Mouse (Mus musculus): ENCODE measurements around the gene Sema4a.

Sema4a gene

GRCm38 (mm10) chr3:88454762-88455587, 6.0 kb downstream of the Sema4a start:
- Histone ChIP-seq H3K27me3 (ENCODE audit: control insufficient read depth, insufficient read depth, low read length, poor library complexity, severe bottlenecking) (no peaks in the 10 kb centered on the region), H3K36me3 (ENCODE audit: control insufficient read depth, insufficient read depth, low read length, poor library complexity, severe bottlenecking) (no peaks in the 10 kb centered on the region)
- no peak for DNase-seq (ENCODE audit: low read depth, low spot score)

- peak; percentile 72 for DNase-seq (ENCODE audit: low read depth, low spot score)
- Histone ChIP-seq H3K36me3 (ENCODE audit: control insufficient read depth, insufficient read depth, low read length, poor library complexity, severe bottlenecking) (no peaks in the 10 kb centered on the region), H3K27me3 (ENCODE audit: control insufficient read depth, insufficient read depth, low read length, poor library complexity, severe bottlenecking) (no peaks in the 10 kb centered on the region)
Observed at GRCm38 (mm10) chr3:88453986-88454385, 7.0 kb downstream of the Sema4a start.

GRCm38 (mm10) chr3:88453369-88453768, 7.6 kb downstream of the Sema4a start:
- no peaks in the 10 kb centered on the region for H3K36me3 ChIP-seq (ENCODE audit: control insufficient read depth, insufficient read depth, low read length, poor library complexity, severe bottlenecking)
- no peaks in the 10 kb centered on the region for H3K27me3 ChIP-seq (ENCODE audit: control insufficient read depth, insufficient read depth, low read length, poor library complexity, severe bottlenecking)
- DNase-seq (ENCODE audit: low read depth, low spot score), result no peak

- DNase-seq (ENCODE audit: low read depth, low spot score), result no peak
- Histone ChIP-seq H3K36me3 (ENCODE audit: control insufficient read depth, insufficient read depth, low read length, poor library complexity, severe bottlenecking) (no peaks in the 10 kb centered on the region), H3K27me3 (ENCODE audit: control insufficient read depth, insufficient read depth, low read length, poor library complexity, severe bottlenecking) (no peaks in the 10 kb centered on the region)
Observed at GRCm38 (mm10) chr3:88452716-88453115, 8.3 kb downstream of the Sema4a start.

- Histone ChIP-seq H3K27me3 (ENCODE audit: control insufficient read depth, insufficient read depth, low read length, poor library complexity, severe bottlenecking) (no peaks in the 10 kb centered on the region), H3K36me3 (ENCODE audit: control insufficient read depth, insufficient read depth, low read length, poor library complexity, severe bottlenecking) (no peaks in the 10 kb centered on the region)
- no peak for DNase-seq (ENCODE audit: low read depth, low spot score)
Observed at GRCm38 (mm10) chr3:88452246-88452645, 8.7 kb downstream of the Sema4a start.

- H3K27me3 ChIP-seq (ENCODE audit: control insufficient read depth, insufficient read depth, low read length, poor library complexity, severe bottlenecking), result no peaks in the 10 kb centered on the region
- DNase-seq (ENCODE audit: low read depth, low spot score), result no peak
- H3K36me3 ChIP-seq (ENCODE audit: control insufficient read depth, insufficient read depth, low read length, poor library complexity, severe bottlenecking), result no peaks in the 10 kb centered on the region
Observed at GRCm38 (mm10) chr3:88450379-88451131, 10.4 kb downstream of the Sema4a start.

GRCm38 (mm10) chr3:88449395-88450023, 11.5 kb downstream of the Sema4a start:
- no peak for DNase-seq (ENCODE audit: low read depth, low spot score)
- no peaks in the 10 kb centered on the region for H3K27me3 ChIP-seq (ENCODE audit: control insufficient read depth, insufficient read depth, low read length, poor library complexity, severe bottlenecking)
- H3K36me3 ChIP-seq (ENCODE audit: control insufficient read depth, insufficient read depth, low read length, poor library complexity, severe bottlenecking), result no peaks in the 10 kb centered on the region

GRCm38 (mm10) chr3:88448443-88448842, 12.5 kb downstream of the Sema4a start:
- no peak for DNase-seq (ENCODE audit: low read depth, low spot score)
- H3K36me3 ChIP-seq (ENCODE audit: control insufficient read depth, insufficient read depth, low read length, poor library complexity, severe bottlenecking), result no peaks in the 10 kb centered on the region

GRCm38 (mm10) chr3:88447676-88448183, 13.3 kb downstream of the Sema4a start:
- Histone ChIP-seq H3K36me3 (ENCODE audit: control insufficient read depth, insufficient read depth, low read length, poor library complexity, severe bottlenecking) (no peaks in the 10 kb centered on the region), H3K27me3 (ENCODE audit: control insufficient read depth, insufficient read depth, low read length, poor library complexity, severe bottlenecking) (no peaks in the 10 kb centered on the region)
- DNase-seq (ENCODE audit: low read depth, low spot score), result no peak

More at GRCm38 (mm10) chr3:88448443-88448842, 12.5 kb downstream of the Sema4a start:
- H3K27me3 ChIP-seq (ENCODE audit: control insufficient read depth, insufficient read depth, low read length, poor library complexity, severe bottlenecking), result no peaks in the 10 kb centered on the region

- H3K36me3 ChIP-seq (ENCODE audit: control insufficient read depth, insufficient read depth, low read length, poor library complexity, severe bottlenecking), result no peaks in the 10 kb centered on the region
- no peak for DNase-seq (ENCODE audit: low read depth, low spot score)
- no peaks in the 10 kb centered on the region for H3K27me3 ChIP-seq (ENCODE audit: control insufficient read depth, insufficient read depth, low read length, poor library complexity, severe bottlenecking)
Observed at GRCm38 (mm10) chr3:88446471-88447123, 14.4 kb downstream of the Sema4a start.

GRCm38 (mm10) chr3:88442888-88443287, 18.1 kb downstream of the Sema4a start:
- DNase-seq (ENCODE audit: low read depth, low spot score), result no peak
- Histone ChIP-seq H3K36me3 (ENCODE audit: control insufficient read depth, insufficient read depth, low read length, poor library complexity, severe bottlenecking) (no peaks in the 10 kb centered on the region), H3K27me3 (ENCODE audit: control insufficient read depth, insufficient read depth, low read length, poor library complexity, severe bottlenecking) (no peaks in the 10 kb centered on the region)

GRCm38 (mm10) chr3:88442488-88442887, 18.5 kb downstream of the Sema4a start:
- H3K36me3 ChIP-seq (ENCODE audit: control insufficient read depth, insufficient read depth, low read length, poor library complexity, severe bottlenecking), result no peaks in the 10 kb centered on the region
- no peaks in the 10 kb centered on the region for H3K27me3 ChIP-seq (ENCODE audit: control insufficient read depth, insufficient read depth, low read length, poor library complexity, severe bottlenecking)
- no peak for DNase-seq (ENCODE audit: low read depth, low spot score)

GRCm38 (mm10) chr3:88440500-88441381, 20.2 kb downstream of the Sema4a start:
- H3K36me3 ChIP-seq (ENCODE audit: control insufficient read depth, insufficient read depth, low read length, poor library complexity, severe bottlenecking), result no peaks in the 10 kb centered on the region
- DNase-seq (ENCODE audit: low read depth, low spot score), result peak; percentile 77
- H3K27me3 ChIP-seq (ENCODE audit: control insufficient read depth, insufficient read depth, low read length, poor library complexity, severe bottlenecking), result no peaks in the 10 kb centered on the region

- H3K27me3 ChIP-seq (ENCODE audit: control insufficient read depth, insufficient read depth, low read length, poor library complexity, severe bottlenecking), result no peaks in the 10 kb centered on the region
- no peak for DNase-seq (ENCODE audit: low read depth, low spot score)
Observed at GRCm38 (mm10) chr3:88439582-88439981, 21.4 kb downstream of the Sema4a start.

More at GRCm38 (mm10) chr3:88439582-88439981, 21.4 kb downstream of the Sema4a start:
- H3K36me3 ChIP-seq (ENCODE audit: control insufficient read depth, insufficient read depth, low read length, poor library complexity, severe bottlenecking), result no peaks in the 10 kb centered on the region

Data from splenic B cell, adult 2 months (primary cell).